ENCODE assay signal across 8 mouse cellular contexts in genomic region chr11:97018583-97019344, GRCm38 (mm10). TPM values are rescaled to one million over a fixed set of nuclear protein-coding genes. Genes with fewer than 3 reads are reported as not detected.
DNase-seq lines count a peak whose midpoint lies in the region; ATAC-seq and TF ChIP-seq lines count a peak whose summit lies in the region.

No protein-coding gene starts in this region.

- 3% methylated on average over 59 of the region's 68 CpGs for WGBS in lung, embryonic 16.5 days
- 1% methylated on average over 38 of the region's 68 CpGs for WGBS in embryonic facial prominence, embryonic 14.5 days
- WGBS in limb, embryonic 10.5 days, result under 1% methylated on average over 67 of the region's 68 CpGs
- WGBS in neural tube, embryonic 13.5 days, result under 1% methylated on average over 62 of the region's 68 CpGs

- intact Hi-C loops in left cerebral cortex, postnatal 36 days (cut with DNase I), result no loop called here

- peaks cover 76% of the 10 kb centered on the region for H3K27me3 ChIP-seq in lung, embryonic 16.5 days (ENCODE audit: control insufficient read depth, insufficient read depth, low read depth, low read length)
- H3K27me3 ChIP-seq in embryonic facial prominence, embryonic 14.5 days (replicated peaks; ENCODE audit: control insufficient read depth, insufficient read depth, low read length), result peaks cover 95% of the 10 kb centered on the region
- peaks cover 100% of the 10 kb centered on the region for H3K27me3 ChIP-seq in limb, embryonic 10.5 days (ENCODE audit: low read depth, poor library complexity, severe bottlenecking)
- H3K27me3 ChIP-seq in neural tube, embryonic 13.5 days, result peaks cover 96% of the 10 kb centered on the region

- peaks cover 28% of the 10 kb centered on the region for H3K4me1 ChIP-seq in lung, embryonic 16.5 days (replicated peaks; ENCODE audit: control insufficient read depth, insufficient read depth, low read length)
- H3K4me1 ChIP-seq in embryonic facial prominence, embryonic 14.5 days (ENCODE audit: control insufficient read depth, insufficient read depth, low read length), result peaks cover 7% of the 10 kb centered on the region
- peaks cover 43% of the 10 kb centered on the region for H3K4me1 ChIP-seq in limb, embryonic 10.5 days
- peaks cover 33% of the 10 kb centered on the region for H3K4me1 ChIP-seq in neural tube, embryonic 13.5 days (replicated peaks)

- DNase-seq in lung, postnatal 36 days, result no peak
- no peak for DNase-seq in embryonic facial prominence, embryonic 14.5 days (ENCODE audit: low spot score)
- peak; percentile 74 for DNase-seq in limb, embryonic 10.5 days (ENCODE audit: low spot score)
- DNase-seq in left cerebral cortex, postnatal 36 days (ENCODE audit: low spot score in 2 of 2), result no peak
- no peak for DNase-seq in layer of hippocampus, adult 2 months (ENCODE audit: low spot score in 2 of 2)
- DNase-seq in frontal cortex, adult 2 months (ENCODE audit: extremely low spot score in 1 of 2, low spot score in 1 of 2), result no peak

- H3K4me2 ChIP-seq in lung, embryonic 16.5 days (ENCODE audit: low read depth, low read length), result peak overlapping the region; percentile 75
- peak overlapping the region; percentile 56 for H3K4me2 ChIP-seq in embryonic facial prominence, embryonic 14.5 days (ENCODE audit: low read depth, low read length)
- H3K4me2 ChIP-seq in neural tube, embryonic 13.5 days, result peak overlapping the region; percentile 50

- H3K4me3 ChIP-seq in lung, embryonic 16.5 days (ENCODE audit: low read length), result peak overlapping the region; percentile 48
- peak overlapping the region; percentile 41 for H3K4me3 ChIP-seq in embryonic facial prominence, embryonic 14.5 days (ENCODE audit: low read depth, low read length)
- H3K4me3 ChIP-seq in limb, embryonic 10.5 days, result peak overlapping the region; percentile 56
- H3K4me3 ChIP-seq in neural tube, embryonic 13.5 days, result peak overlapping the region; percentile 31
- H3K4me3 ChIP-seq in layer of hippocampus, adult 2 months, result no peak overlapping the region

- H3K9me3 ChIP-seq in lung, embryonic 16.5 days (ENCODE audit: control insufficient read depth, low read length), result no peaks in the 10 kb centered on the region
- no peaks in the 10 kb centered on the region for H3K9me3 ChIP-seq in embryonic facial prominence, embryonic 14.5 days (ENCODE audit: control insufficient read depth, low read length)
- H3K9me3 ChIP-seq in limb, embryonic 10.5 days (replicated peaks), result no peaks in the 10 kb centered on the region
- no peaks in the 10 kb centered on the region for H3K9me3 ChIP-seq in neural tube, embryonic 13.5 days

- ATAC-seq in lung, embryonic 16.5 days (ENCODE audit: low read depth), result peak; percentile 30
- ATAC-seq in embryonic facial prominence, embryonic 14.5 days (ENCODE audit: low read depth), result no peak
- no peak for ATAC-seq in neural tube, embryonic 13.5 days (ENCODE audit: low read depth)

- H3K9ac ChIP-seq in lung, embryonic 16.5 days (ENCODE audit: low read length), result peak overlapping the region; percentile 42
- peak overlapping the region; percentile 55 for H3K9ac ChIP-seq in embryonic facial prominence, embryonic 14.5 days (ENCODE audit: low read depth, low read length)
- H3K9ac ChIP-seq in neural tube, embryonic 13.5 days, result peak overlapping the region; percentile 34; the same call in 1 of the 2 replicates

- TF ChIP-seq CTCF in layer of hippocampus, adult 2 months (conservative IDR thresholded peaks at IDR 0.05), result no peak

- H3K27ac ChIP-seq in lung, embryonic 16.5 days (ENCODE audit: low read length), result no peak overlapping the region
- no peak overlapping the region for H3K27ac ChIP-seq in embryonic facial prominence, embryonic 14.5 days (replicated peaks; ENCODE audit: low read depth, low read length)
- H3K27ac ChIP-seq in limb, embryonic 10.5 days, result peak overlapping the region; percentile 56
- H3K27ac ChIP-seq in neural tube, embryonic 13.5 days (replicated peaks), result no peak overlapping the region
- H3K27ac ChIP-seq in layer of hippocampus, adult 2 months, result no peak overlapping the region

- H3K36me3 ChIP-seq in lung, embryonic 16.5 days (ENCODE audit: control insufficient read depth, insufficient read depth, low read length), result no peaks in the 10 kb centered on the region
- H3K36me3 ChIP-seq in embryonic facial prominence, embryonic 14.5 days (ENCODE audit: control insufficient read depth, insufficient read depth, low read length), result no peaks in the 10 kb centered on the region
- H3K36me3 ChIP-seq in limb, embryonic 10.5 days, result no peaks in the 10 kb centered on the region
- H3K36me3 ChIP-seq in neural tube, embryonic 13.5 days, result no peaks in the 10 kb centered on the region

RNA-seq across cellular contexts. Expression of gene Sp6, which starts 5.6 kb away (rescaled TPM):
- polyA plus RNA-seq in lung, embryonic 16.5 days (2015; fragmentation: Nextera tagmentation; extraction: Ambion mirVana), result 0.59 and 0.62 TPM in 2 replicates
- 2.1 and 2.9 TPM in 2 replicates for polyA plus RNA-seq in embryonic facial prominence, embryonic 14.5 days (2014; fragmentation: Nextera tagmentation; extraction: Ambion mirVana)
- 9.2 and 11.8 TPM in 2 replicates for polyA plus RNA-seq in limb, embryonic 10.5 days (2016; fragmentation: Nextera tagmentation; extraction: Ambion mirVana)
- polyA plus RNA-seq in neural tube, embryonic 13.5 days (2015; fragmentation: Nextera tagmentation; extraction: Ambion mirVana), result 0.17 and 0.29 TPM in 2 replicates
- 1 to 10 TPM; 2.2 to 2.5 TPM for total RNA-seq in left cerebral cortex, postnatal 36 days (2021)
- total RNA-seq in layer of hippocampus, adult 2 months (2021), result 1 to 10 TPM in 1 of 2 experiments, under 1 TPM in 1; 0.79 to 1.2 TPM
- 0.50 and 0.62 TPM in 2 replicates for polyA plus RNA-seq in frontal cortex, adult 2 months (2012; rRNA removed)

RNA-seq across cellular contexts. Expression of gene Scrn2, which starts 11.0 kb away (rescaled TPM):
- polyA plus RNA-seq in lung, embryonic 16.5 days (2015; fragmentation: Nextera tagmentation; extraction: Ambion mirVana), result 29.7 and 32.9 TPM in 2 replicates
- 14.7 and 16.1 TPM in 2 replicates for polyA plus RNA-seq in embryonic facial prominence, embryonic 14.5 days (2014; fragmentation: Nextera tagmentation; extraction: Ambion mirVana)
- 47.5 and 50.4 TPM in 2 replicates for polyA plus RNA-seq in limb, embryonic 10.5 days (2016; fragmentation: Nextera tagmentation; extraction: Ambion mirVana)
- polyA plus RNA-seq in neural tube, embryonic 13.5 days (2015; fragmentation: Nextera tagmentation; extraction: Ambion mirVana), result 13.7 and 15.0 TPM in 2 replicates
- total RNA-seq in left cerebral cortex, postnatal 36 days (2021), result 1 to 10 TPM; 3.7 to 3.9 TPM
- 1 to 10 TPM; 4.9 to 5.5 TPM for total RNA-seq in layer of hippocampus, adult 2 months (2021)
- polyA plus RNA-seq in frontal cortex, adult 2 months (2012; rRNA removed), result 6.1 and 6.3 TPM in 2 replicates

RNA-seq across cellular contexts. Expression of gene Lrrc46, which starts 22.4 kb away (rescaled TPM):
- polyA plus RNA-seq in lung, embryonic 16.5 days (2015; fragmentation: Nextera tagmentation; extraction: Ambion mirVana), result 8.7 and 11.3 TPM in 2 replicates
- polyA plus RNA-seq in embryonic facial prominence, embryonic 14.5 days (2014; fragmentation: Nextera tagmentation; extraction: Ambion mirVana), result 2.5 and 7.3 TPM in 2 replicates
- 0.90 and 1.0 TPM in 2 replicates for polyA plus RNA-seq in limb, embryonic 10.5 days (2016; fragmentation: Nextera tagmentation; extraction: Ambion mirVana)
- 1.8 and 3.0 TPM in 2 replicates for polyA plus RNA-seq in neural tube, embryonic 13.5 days (2015; fragmentation: Nextera tagmentation; extraction: Ambion mirVana)
- total RNA-seq in left cerebral cortex, postnatal 36 days (2021), result under 1 TPM; 0.32 to 0.59 TPM
- 1 to 10 TPM; 1.1 to 1.2 TPM for total RNA-seq in layer of hippocampus, adult 2 months (2021)
- 0.82 TPM in 2 replicates for polyA plus RNA-seq in frontal cortex, adult 2 months (2012; rRNA removed)

RNA-seq across cellular contexts. Expression of gene Mrpl10, which starts 22.6 kb away (rescaled TPM):
- 74.1 and 76.5 TPM in 2 replicates for polyA plus RNA-seq in lung, embryonic 16.5 days (2015; fragmentation: Nextera tagmentation; extraction: Ambion mirVana)
- 68.9 and 78.1 TPM in 2 replicates for polyA plus RNA-seq in embryonic facial prominence, embryonic 14.5 days (2014; fragmentation: Nextera tagmentation; extraction: Ambion mirVana)
- polyA plus RNA-seq in limb, embryonic 10.5 days (2016; fragmentation: Nextera tagmentation; extraction: Ambion mirVana), result 93.6 and 94.8 TPM in 2 replicates
- 58.9 and 59.0 TPM in 2 replicates for polyA plus RNA-seq in neural tube, embryonic 13.5 days (2015; fragmentation: Nextera tagmentation; extraction: Ambion mirVana)
- total RNA-seq in left cerebral cortex, postnatal 36 days (2021), result 10 to 100 TPM; 63.5 to 80.0 TPM
- total RNA-seq in layer of hippocampus, adult 2 months (2021), result 10 to 100 TPM; 74.0 to 81.6 TPM
- 60.2 and 66.3 TPM in 2 replicates for polyA plus RNA-seq in frontal cortex, adult 2 months (2012; rRNA removed)

RNA-seq across cellular contexts. Expression of gene Osbpl7, which starts 31.7 kb away (rescaled TPM):
- 12.4 and 14.3 TPM in 2 replicates for polyA plus RNA-seq in lung, embryonic 16.5 days (2015; fragmentation: Nextera tagmentation; extraction: Ambion mirVana)
- 5.0 and 7.1 TPM in 2 replicates for polyA plus RNA-seq in embryonic facial prominence, embryonic 14.5 days (2014; fragmentation: Nextera tagmentation; extraction: Ambion mirVana)
- polyA plus RNA-seq in limb, embryonic 10.5 days (2016; fragmentation: Nextera tagmentation; extraction: Ambion mirVana), result 8.3 and 10.1 TPM in 2 replicates
- 9.2 and 11.0 TPM in 2 replicates for polyA plus RNA-seq in neural tube, embryonic 13.5 days (2015; fragmentation: Nextera tagmentation; extraction: Ambion mirVana)
- 10 to 100 TPM; 11.9 to 13.3 TPM for total RNA-seq in left cerebral cortex, postnatal 36 days (2021)
- total RNA-seq in layer of hippocampus, adult 2 months (2021), result 10 to 100 TPM; 15.7 to 19.0 TPM
- polyA plus RNA-seq in frontal cortex, adult 2 months (2012; rRNA removed), result 11.2 and 14.0 TPM in 2 replicates
